Comparison of ENCODE assay signal across 8 mouse cellular contexts in the genomic region with DNA sequence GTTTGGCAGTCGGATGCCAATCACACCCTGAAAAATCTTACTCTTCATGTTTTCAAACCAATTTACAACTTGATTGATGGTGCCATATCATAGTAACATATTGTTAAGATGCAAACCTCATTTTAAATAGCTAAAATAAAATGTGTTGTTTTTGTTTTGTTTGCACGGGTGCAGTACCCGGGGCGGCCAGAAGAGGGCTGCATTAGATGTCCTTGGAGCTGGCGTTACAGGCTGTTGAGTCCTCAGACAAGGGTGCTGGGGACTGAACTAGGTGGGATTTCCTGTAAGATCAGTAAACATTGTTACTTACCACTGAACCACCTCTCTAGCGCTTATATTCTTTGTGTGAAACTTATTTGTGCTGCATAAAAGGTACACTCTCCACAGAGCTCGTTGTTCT.
DNase-seq lines count a peak whose midpoint lies in the region; ATAC-seq lines count a peak whose summit lies in the region.

No protein-coding gene starts in this region.

- H3K9ac ChIP-seq in forebrain, embryonic 15.5 days (replicated peaks), result no peak overlapping the region
- no peak overlapping the region for H3K9ac ChIP-seq in midbrain, embryonic 11.5 days (ENCODE audit: low read length)
- H3K9ac ChIP-seq in midbrain, embryonic 16.5 days (ENCODE audit: low read depth, low read length), result no peak overlapping the region

- peak; percentile 57 for DNase-seq in forebrain, embryonic 10.5 days (ENCODE audit: extremely low spot score, low spot score)
- DNase-seq in midbrain, embryonic 11.5 days (ENCODE audit: low spot score, missing footprints), result peak; percentile 95
- DNase-seq in adrenal gland, postnatal 25 days, result peak; percentile 27
- DNase-seq in kidney, postnatal 10 days, result peak; percentile 54
- DNase-seq in retina, postnatal 1 day, result peak; percentile 50
- no peak for DNase-seq in frontal cortex, postnatal 10 days (ENCODE audit: low spot score in 2 of 2)

- H3K4me2 ChIP-seq in forebrain, embryonic 15.5 days (replicated peaks), result no peak overlapping the region
- no peak overlapping the region for H3K4me2 ChIP-seq in midbrain, embryonic 11.5 days
- H3K4me2 ChIP-seq in midbrain, embryonic 16.5 days (ENCODE audit: low read length), result no peak overlapping the region

- H3K36me3 ChIP-seq in forebrain, embryonic 10.5 days (replicated peaks), result no peaks in the 10 kb centered on the region
- H3K36me3 ChIP-seq in forebrain, embryonic 15.5 days, result no peaks in the 10 kb centered on the region
- no peaks in the 10 kb centered on the region for H3K36me3 ChIP-seq in midbrain, embryonic 11.5 days (ENCODE audit: control insufficient read depth, insufficient read depth, low read length)
- H3K36me3 ChIP-seq in midbrain, embryonic 16.5 days (ENCODE audit: control insufficient read depth, insufficient read depth, low read length), result no peaks in the 10 kb centered on the region

- ATAC-seq in forebrain, embryonic 15.5 days (replicated peaks), result no peak
- no peak for ATAC-seq in midbrain, embryonic 11.5 days (ENCODE audit: low FRiP score)
- ATAC-seq in midbrain, embryonic 16.5 days, result no peak

- H3K4me3 ChIP-seq in forebrain, embryonic 10.5 days, result no peak overlapping the region
- no peak overlapping the region for H3K4me3 ChIP-seq in forebrain, embryonic 15.5 days
- no peak overlapping the region for H3K4me3 ChIP-seq in midbrain, embryonic 11.5 days (ENCODE audit: low read depth, low read length)
- H3K4me3 ChIP-seq in midbrain, embryonic 16.5 days (ENCODE audit: low read depth, low read length), result no peak overlapping the region

- H3K27me3 ChIP-seq in forebrain, embryonic 10.5 days (ENCODE audit: poor library complexity, severe bottlenecking), result peaks cover 26% of the 10 kb centered on the region
- H3K27me3 ChIP-seq in forebrain, embryonic 15.5 days, result peaks cover 15% of the 10 kb centered on the region; the same call in 1 of the 2 replicates
- H3K27me3 ChIP-seq in midbrain, embryonic 11.5 days (ENCODE audit: control insufficient read depth, insufficient read depth, low read length), result peaks cover 10% of the 10 kb centered on the region
- H3K27me3 ChIP-seq in midbrain, embryonic 16.5 days (ENCODE audit: control insufficient read depth, insufficient read depth, low read depth, low read length), result peaks cover 15% of the 10 kb centered on the region

- 29% methylated on average over 7 of the region's 7 CpGs for WGBS in forebrain, embryonic 10.5 days
- 25% methylated on average over 7 of the region's 7 CpGs for WGBS in forebrain, embryonic 15.5 days
- 33% methylated on average over 7 of the region's 7 CpGs for WGBS in midbrain, embryonic 11.5 days
- WGBS in midbrain, embryonic 16.5 days, result 31% methylated on average over 7 of the region's 7 CpGs

- H3K9me3 ChIP-seq in forebrain, embryonic 10.5 days, result no peaks in the 10 kb centered on the region
- no peaks in the 10 kb centered on the region for H3K9me3 ChIP-seq in forebrain, embryonic 15.5 days
- no peaks in the 10 kb centered on the region for H3K9me3 ChIP-seq in midbrain, embryonic 11.5 days (ENCODE audit: control insufficient read depth, low read length)
- H3K9me3 ChIP-seq in midbrain, embryonic 16.5 days (replicated peaks; ENCODE audit: control insufficient read depth, low read length, poor library complexity, severe bottlenecking), result no peaks in the 10 kb centered on the region

- H3K4me1 ChIP-seq in forebrain, embryonic 10.5 days, result peaks cover 24% of the 10 kb centered on the region
- 0 out of 2 replicates have a peak, but pooled peaks cover 3% of the 10 kb centered on the region for H3K4me1 ChIP-seq in forebrain, embryonic 15.5 days
- peaks cover 12% of the 10 kb centered on the region for H3K4me1 ChIP-seq in midbrain, embryonic 11.5 days (ENCODE audit: control insufficient read depth, insufficient read depth, low read length)
- H3K4me1 ChIP-seq in midbrain, embryonic 16.5 days (ENCODE audit: control insufficient read depth, insufficient read depth, low read length), result no peaks in the 10 kb centered on the region

- H3K27ac ChIP-seq in forebrain, embryonic 10.5 days, result no peak overlapping the region
- no peak overlapping the region for H3K27ac ChIP-seq in forebrain, embryonic 15.5 days (replicated peaks)
- H3K27ac ChIP-seq in midbrain, embryonic 11.5 days (ENCODE audit: low read depth, low read length), result no peak overlapping the region
- no peak overlapping the region for H3K27ac ChIP-seq in midbrain, embryonic 16.5 days (ENCODE audit: low read length)

Comparison
In these comparisons a context has a peak if more than half of its experiments do, and no peak if none do; other contexts are left out.
1. DNase-seq: peak in forebrain, embryonic 10.5 days (single experiment), midbrain, embryonic 11.5 days (single experiment), adrenal gland, postnatal 25 days (single experiment), kidney, postnatal 10 days (single experiment) and retina, postnatal 1 day (single experiment); none in frontal cortex, postnatal 10 days (0 of 2).